Mouse (Mus musculus) heart, embryonic 16.5 days (tissue): ENCODE results near the gene Ffar3. TPM values are rescaled to one million over a fixed set of nuclear protein-coding genes. Genes with fewer than 3 reads are reported as not detected.
"Not testable (repeated sequence)": the region's sequence is repeated elsewhere in the genome, so short reads cannot be mapped to it uniquely, and the experiment has no call there.

ENCODE experiments used
- ATAC-seq: fragments of 200-750 bp; cut with Nextera tagmentation; replicated peaks from 2 replicates; pipeline ENCODE4 v1.8.0; 2017; ENCODE audit warnings: moderate number of reproducible peaks; ENCODE audit not compliant: insufficient read depth, low FRiP score; ENCODE audit errors: extremely low read depth
- H3K27ac ChIP-seq: fragments of 300-500 bp; sonication (generic); 2 replicates; pipeline ENCODE4 v1.5.1; 2014; ENCODE audit warnings: mild to moderate bottlenecking, low read length, control low read depth, moderate library complexity
- H3K27me3 ChIP-seq: fragments of 300-500 bp; sonication (generic); 2 replicates; pipeline ENCODE4 v1.6.1; 2014; ENCODE audit warnings: low read length, mixed read lengths; ENCODE audit not compliant: control insufficient read depth, insufficient read depth
- H3K36me3 ChIP-seq: fragments of 300-500 bp; sonication (generic); 2 replicates; pipeline ENCODE4 v1.6.1; 2014; ENCODE audit not compliant: control insufficient read depth, insufficient read depth
- H3K4me1 ChIP-seq: fragments of 300-500 bp; sonication (generic); 2 replicates; pipeline ENCODE4 v1.6.1; 2014; ENCODE audit warnings: low read length, mixed read lengths; ENCODE audit not compliant: control insufficient read depth, insufficient read depth
- H3K4me2 ChIP-seq: fragments of 300-500 bp; sonication (generic); 2 replicates; pipeline ENCODE4 v1.6.1; 2014; ENCODE audit warnings: low read depth, mild to moderate bottlenecking, control low read depth, low read length
- H3K4me3 ChIP-seq: fragments of 300-500 bp; sonication (generic); 2 replicates; pipeline ENCODE4 v1.5.1; 2014; ENCODE audit warnings: mild to moderate bottlenecking, control low read depth, low read length
- H3K9ac ChIP-seq: fragments of 300-500 bp; sonication (generic); 2 replicates; pipeline ENCODE4 v1.6.1; 2014; ENCODE audit warnings: low read length, control low read depth
- H3K9me3 ChIP-seq: fragments of 300-500 bp; sonication (generic); replicated peaks from 2 replicates; pipeline ENCODE4 v1.6.1; 2016; ENCODE audit warnings: low read length; ENCODE audit not compliant: control insufficient read depth
- WGBS: fragments of 180-500 bp; shearing (Covaris S2); extraction: QIAGEN DNeasy Blood & Tissue Kit; methylation state at CpG from one replicate; pipeline ENCODE4 v1.1.7; 2014; 5-methylcytosine and 5-hydroxymethylcytosine counted together
- polyA plus RNA-seq: library from polyadenylated mRNA; unstranded; fragments of >200 nt; fragmentation: Nextera tagmentation; extraction: Ambion mirVana; gene quantifications from 2 replicates; pipeline ENCODE4 v1.2.1, GENCODE M21; 2015

Ffar3 gene
- polyA plus RNA-seq, 1 experiment from 2014 or later: not detected

DNA sequence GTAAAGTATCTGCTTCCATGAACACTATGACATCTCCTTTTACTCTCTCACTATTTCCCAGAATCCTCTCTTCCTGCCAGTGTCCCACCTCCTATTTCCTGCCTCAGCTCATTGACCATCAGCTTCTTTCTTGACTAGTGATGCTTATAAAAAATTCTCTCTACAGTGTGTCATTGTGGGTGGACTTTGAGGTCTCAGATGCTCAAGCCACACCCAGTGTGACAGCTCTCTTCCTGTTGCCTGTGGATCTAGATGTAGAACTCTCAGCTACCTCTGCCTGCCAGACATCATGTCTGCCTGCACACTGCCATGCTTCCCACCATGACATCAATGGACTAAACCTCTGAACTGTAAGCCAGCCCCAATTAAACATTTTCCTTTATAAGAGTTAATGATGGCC is 18.7 kb downstream of the Ffar3 start:
- no peaks in the 10 kb centered on the region for H3K36me3 ChIP-seq
- no peak overlapping the region for H3K9ac ChIP-seq
- H3K27ac ChIP-seq: no peak overlapping the region
- no peak overlapping the region for H3K4me2 ChIP-seq
- no peak for ATAC-seq
- no peaks in the 10 kb centered on the region for H3K27me3 ChIP-seq
- H3K9me3 ChIP-seq: no peaks in the 10 kb centered on the region
- no peak overlapping the region for H3K4me3 ChIP-seq
- H3K4me1 ChIP-seq: peaks cover 4% of the 10 kb centered on the region; the same call in 1 of the 2 replicates

DNA sequence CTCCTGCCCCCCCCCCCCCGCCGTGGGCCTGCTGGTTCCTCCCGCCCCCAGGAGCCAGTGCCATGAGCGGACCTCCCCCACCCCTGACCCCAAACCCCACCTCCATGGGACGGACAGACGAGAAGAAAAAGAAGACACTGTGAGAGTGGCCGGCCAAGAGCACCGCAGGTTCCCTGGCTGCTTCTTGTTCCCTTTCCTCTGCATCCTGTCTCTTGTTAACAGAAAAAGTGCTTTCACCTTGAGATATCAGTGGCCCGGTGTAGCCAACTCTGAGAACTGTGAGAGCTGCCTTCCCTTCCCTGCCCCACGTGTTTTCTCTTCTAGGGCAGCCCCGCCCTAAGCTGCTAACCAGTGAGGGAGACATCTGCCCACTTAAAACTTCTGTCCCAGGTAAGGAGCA is 23.3 kb downstream of the Ffar3 start:
- not testable (repeated sequence) for H3K27me3 ChIP-seq, H3K36me3 ChIP-seq, ATAC-seq, H3K4me1 ChIP-seq, H3K4me3 ChIP-seq, H3K9ac ChIP-seq, H3K9me3 ChIP-seq, H3K27ac ChIP-seq
- H3K4me2 ChIP-seq: peak overlapping the region; percentile 42; the same call in 1 of the 2 replicates
- whole genome bisulfite sequencing: 14% methylated on average over 7 of the region's 11 CpGs

- Histone ChIP-seq H3K9me3 (no peaks in the 10 kb centered on the region), H3K4me2 (peak overlapping the region; percentile 42; the same call in 1 of the 2 replicates), H3K36me3 (no peaks in the 10 kb centered on the region), H3K4me1 (no peaks in the 10 kb centered on the region), H3K27ac (no peak overlapping the region), H3K9ac (no peak overlapping the region), H3K4me3 (no peak overlapping the region), H3K27me3 (no peaks in the 10 kb centered on the region)
- ATAC-seq: no peak
- WGBS: 51% methylated on average over 16 of the region's 17 CpGs
Measured at GRCm38 (mm10) chr7:30832261-30832660, 23.7 kb downstream of the Ffar3 start.

GRCm38 (mm10) chr7:30829428-30829827 is 26.6 kb downstream of the Ffar3 start:
- Histone ChIP-seq H3K36me3 (no peaks in the 10 kb centered on the region), H3K4me2 (no peak overlapping the region), H3K4me1 (no peaks in the 10 kb centered on the region), H3K9ac (no peak overlapping the region), H3K4me3 (no peak overlapping the region), H3K27me3 (no peaks in the 10 kb centered on the region), H3K9me3 (no peaks in the 10 kb centered on the region), H3K27ac (no peak overlapping the region)
- 64% methylated on average over 3 of the region's 3 CpGs for WGBS
- no peak for ATAC-seq

DNA sequence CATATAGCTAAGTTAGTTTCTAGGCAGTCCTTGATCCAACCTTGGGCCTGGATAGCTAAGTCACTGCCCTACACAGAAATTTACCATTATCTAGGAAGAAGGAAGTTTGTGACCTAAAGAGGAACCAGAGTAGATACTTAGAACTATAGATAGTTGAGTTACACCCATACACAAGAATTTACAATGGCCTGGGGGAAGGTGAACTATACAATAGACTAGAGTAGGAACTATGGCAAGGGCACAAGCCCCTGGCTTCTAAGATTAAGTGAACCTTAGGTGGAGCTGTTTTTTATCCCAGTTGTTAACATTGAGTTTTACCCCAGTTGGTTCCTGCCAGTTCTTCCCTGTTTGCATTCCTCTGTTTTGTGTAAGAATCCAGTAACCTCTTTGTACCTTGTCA is 27.1 kb downstream of the Ffar3 start:
- not testable (repeated sequence) for H3K4me3 ChIP-seq, ATAC-seq, H3K27ac ChIP-seq, H3K4me1 ChIP-seq, H3K4me2 ChIP-seq, H3K9ac ChIP-seq, H3K27me3 ChIP-seq, H3K36me3 ChIP-seq, H3K9me3 ChIP-seq

- no peak overlapping the region for H3K4me3 ChIP-seq
Measured at GRCm38 (mm10) chr7:30826660-30827059, 29.3 kb downstream of the Ffar3 start.

GRCm38 (mm10) chr7:30824306-30824705 is 31.7 kb downstream of the Ffar3 start:
- no peaks in the 10 kb centered on the region for H3K36me3 ChIP-seq
- no peak overlapping the region for H3K27ac ChIP-seq
- no peaks in the 10 kb centered on the region for H3K4me1 ChIP-seq
- H3K9ac ChIP-seq: no peak overlapping the region
- WGBS: 89% methylated on average over 3 of the region's 3 CpGs
- H3K9me3 ChIP-seq: no peaks in the 10 kb centered on the region
- H3K4me2 ChIP-seq: no peak overlapping the region
- ATAC-seq: no peak
- no peak overlapping the region for H3K4me3 ChIP-seq
- H3K27me3 ChIP-seq: no peaks in the 10 kb centered on the region; the same call in 1 of the 2 replicates

More at GRCm38 (mm10) chr7:30826660-30827059, 29.3 kb downstream of the Ffar3 start:
- no peaks in the 10 kb centered on the region for H3K27me3 ChIP-seq
- no peaks in the 10 kb centered on the region for H3K4me1 ChIP-seq
- no peaks in the 10 kb centered on the region for H3K36me3 ChIP-seq
- no peak overlapping the region for H3K4me2 ChIP-seq
- H3K9ac ChIP-seq: no peak overlapping the region
- no peak overlapping the region for H3K27ac ChIP-seq
- no peaks in the 10 kb centered on the region for H3K9me3 ChIP-seq
- 90% methylated on average over 10 of the region's 10 CpGs for WGBS
- ATAC-seq: no peak

- 82% methylated on average over 18 of the region's 18 CpGs for WGBS
- Histone ChIP-seq H3K9me3 (no peaks in the 10 kb centered on the region), H3K4me1 (no peaks in the 10 kb centered on the region), H3K27me3 (no peaks in the 10 kb centered on the region; the same call in 1 of the 2 replicates), H3K9ac (no peak within 1 kb of the TSS), H3K4me2 (no peak within 1 kb of the TSS), H3K36me3 (no peaks in the 10 kb centered on the region), H3K4me3 (no peak within 1 kb of the TSS), H3K27ac (no peak within 1 kb of the TSS)
- ATAC-seq: no peak
Measured at GRCm38 (mm10) chr7:30823675-30824074, 32.3 kb downstream of the Ffar3 start, which contains the start of gene Ffar2. Gene Ffar2, minus strand, starts transcription at chr7:30823775.

DNA sequence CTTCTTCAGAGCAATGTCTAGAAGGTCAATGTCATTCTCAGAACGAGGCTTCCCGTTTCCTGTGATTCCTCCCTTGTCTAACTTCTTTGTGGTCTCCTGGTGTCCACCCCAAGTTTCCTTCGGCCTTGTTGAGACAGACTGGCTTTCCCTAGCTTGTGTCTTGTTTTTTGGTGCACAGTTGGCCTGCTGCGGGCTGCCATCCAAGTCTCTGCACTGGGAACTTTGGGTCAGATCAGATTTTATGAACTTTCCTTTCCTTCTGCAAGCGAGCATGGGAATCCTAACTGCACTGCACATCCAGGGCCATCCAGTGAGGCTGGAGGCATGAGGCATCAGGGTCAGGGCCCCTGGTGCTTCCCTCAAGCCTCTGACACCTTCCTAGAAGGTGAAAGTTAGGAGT is 34.4 kb downstream of the Ffar3 start:
- no peak for ATAC-seq
- Histone ChIP-seq H3K9me3 (no peaks in the 10 kb centered on the region), H3K4me1 (no peaks in the 10 kb centered on the region), H3K4me2 (no peak overlapping the region), H3K27me3 (no peaks in the 10 kb centered on the region; the same call in 1 of the 2 replicates), H3K27ac (no peak overlapping the region), H3K9ac (no peak overlapping the region), H3K36me3 (no peaks in the 10 kb centered on the region), H3K4me3 (no peak overlapping the region)
- 49% methylated on average over 5 of the region's 5 CpGs for WGBS
